Mouse (Mus musculus) kidney, adult 2 months (tissue): ENCODE data around the gene Hmbs. TPM values are rescaled to one million over a fixed set of nuclear protein-coding genes. Genes with fewer than 3 reads are reported as not detected.
"Not testable (repeated sequence)": the region's sequence is repeated elsewhere in the genome, so short reads cannot be mapped to it uniquely, and the experiment has no call there.

Source experiments
- DNase-seq: peaks from one replicate; pipeline ENCODE4 v3.0.0; 2021
- H3K27ac ChIP-seq: fragments of 200-500 bp; 2 replicates; pipeline ENCODE4 v1.5.1; 2012; ENCODE audit warnings: low read depth, low read length, control low read depth, inconsistent platforms; ENCODE audit not compliant: insufficient read depth
- H3K27me3 ChIP-seq: fragments of 200-500 bp; replicated peaks from 2 replicates; pipeline ENCODE4 v1.6.1; 2012; ENCODE audit warnings: mild to moderate bottlenecking, moderate library complexity, low read length, inconsistent platforms; ENCODE audit not compliant: control insufficient read depth, insufficient read depth
- H3K36me3 ChIP-seq: fragments of 200-500 bp; 2 replicates; pipeline ENCODE4 v1.6.1; 2012; ENCODE audit warnings: mild to moderate bottlenecking, moderate library complexity, low read length, inconsistent platforms; ENCODE audit not compliant: control insufficient read depth, insufficient read depth
- H3K4me1 ChIP-seq: fragments of 200-500 bp; 2 replicates; pipeline ENCODE4 v1.6.1; 2011; ENCODE audit warnings: low read length; ENCODE audit not compliant: control insufficient read depth, insufficient read depth
- H3K4me3 ChIP-seq: fragments of 200-500 bp; 2 replicates; pipeline ENCODE4 v1.5.1; 2011; ENCODE audit warnings: mild to moderate bottlenecking, low read depth, low read length, control low read depth; ENCODE audit not compliant: insufficient read depth
- CTCF ChIP-seq: fragments of 200-500 bp; conservative IDR thresholded peaks from 2 replicates; pipeline ENCODE4 v1.5.1; 2011; ENCODE audit warnings: low read depth, mild to moderate bottlenecking, control low read depth, low read length, moderate library complexity, mixed read lengths; ENCODE audit not compliant: insufficient read depth, insufficient read length
- POLR2A ChIP-seq: fragments of 200-500 bp; IDR thresholded peaks from one replicate; pipeline ENCODE4 v1.6.1; 2011; ENCODE audit warnings: low read depth, low read length, control low read depth
- WGBS: fragments of 180-500 bp; shearing (Covaris S2); methylation state at CpG from one replicate; pipeline ENCODE4 v1.1.7; 2018; 5-methylcytosine and 5-hydroxymethylcytosine counted together
- polyA plus RNA-seq: library from polyadenylated mRNA; depleted of rRNA; stranded (reverse); fragments of >200 nt; gene quantifications from 2 replicates; pipeline ENCODE4 v1.2.3, GENCODE M21; 2012

The Hmbs gene
- polyA plus RNA-seq, 1 experiment, result 49.3 TPM

DNA sequence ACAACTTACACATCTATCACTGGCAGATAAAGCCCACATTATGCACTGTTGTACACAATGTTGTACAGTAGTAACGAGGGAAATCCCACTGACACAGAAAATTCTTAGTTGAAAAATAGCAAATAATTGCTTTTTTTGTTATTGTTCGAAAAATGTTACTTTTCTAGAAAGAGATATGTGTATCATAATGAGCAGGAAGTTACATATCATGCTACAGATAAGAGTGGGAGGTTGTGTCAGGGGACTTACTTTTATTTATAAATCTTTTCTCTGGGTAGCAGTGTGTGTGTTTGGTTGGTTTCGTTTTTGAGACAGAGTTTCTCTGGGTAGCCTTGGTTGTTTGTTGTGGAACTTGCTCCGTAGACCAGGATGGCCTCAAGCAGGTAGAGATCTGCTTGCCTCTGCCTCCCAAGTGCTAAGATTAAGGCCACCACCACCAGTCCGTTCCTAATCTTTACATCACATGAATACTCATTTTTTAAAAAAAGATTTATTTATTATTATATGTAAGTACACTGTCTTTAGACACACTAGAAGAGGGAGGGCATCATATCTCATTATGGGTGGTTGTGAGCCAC, 34.2 kb upstream of the Hmbs start:
- H3K36me3 ChIP-seq, result no peaks in the 10 kb centered on the region
- peaks cover 14% of the 10 kb centered on the region; the same call in 1 of the 2 replicates for H3K4me1 ChIP-seq
- H3K27me3 ChIP-seq, result no peaks in the 10 kb centered on the region
- no peak overlapping the region for H3K27ac ChIP-seq
- no peak for DNase-seq
- no peak for TF ChIP-seq POLR2A
- no peak for TF ChIP-seq CTCF
- WGBS, result 81% methylated on average over 5 of the region's 5 CpGs
- peak overlapping the region; percentile 85; the same call in 1 of the 2 replicates for H3K4me3 ChIP-seq

DNA sequence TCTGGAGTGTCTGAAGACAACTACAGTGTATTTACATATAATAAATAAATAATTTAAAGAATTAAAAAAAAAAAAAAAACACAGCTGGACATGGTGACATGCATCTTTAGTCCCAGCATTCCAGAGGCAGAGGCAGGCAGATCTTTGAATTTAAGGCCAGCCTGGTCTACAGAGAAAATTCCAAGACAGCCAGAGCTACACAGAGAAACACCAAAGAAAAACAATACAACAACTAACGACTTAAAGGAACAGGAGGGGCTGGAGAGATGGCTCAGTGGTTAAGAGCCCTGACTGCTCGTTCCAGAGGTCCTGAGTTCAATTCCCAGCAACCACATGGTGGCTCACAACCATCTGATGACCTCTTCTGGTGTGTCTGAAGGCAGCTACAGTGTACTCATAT, 33.3 kb upstream of the Hmbs start:
- WGBS, result 84% methylated on average over 2 of the region's 2 CpGs
- H3K27me3 ChIP-seq, result not testable (repeated sequence)

DNA sequence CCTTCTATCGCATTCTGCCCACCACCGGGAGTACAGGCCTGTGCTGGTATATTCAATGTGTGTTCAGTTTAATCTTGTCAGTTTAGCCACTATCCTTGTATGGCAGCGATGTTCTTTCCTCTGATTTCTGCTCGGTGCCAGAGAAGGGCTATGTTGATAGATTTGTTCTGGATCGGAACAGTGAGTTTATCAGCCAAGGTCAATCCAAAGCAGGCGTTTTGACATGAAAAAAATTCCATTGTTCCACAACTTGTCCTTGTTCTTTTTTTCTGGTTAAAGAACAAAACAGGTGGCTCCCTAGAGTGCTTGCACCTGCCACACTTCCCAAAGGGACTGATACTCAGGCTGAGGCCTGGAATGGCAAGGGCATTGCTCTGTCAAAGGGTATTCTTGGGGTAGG, 32.1 kb upstream of the Hmbs start:
- 87% methylated on average over 6 of the region's 6 CpGs for WGBS
- H3K27me3 ChIP-seq, result no peaks in the 10 kb centered on the region
- DNase-seq, result no peak
- no peaks in the 10 kb centered on the region for H3K36me3 ChIP-seq
- TF ChIP-seq CTCF (no peak), POLR2A (no peak)
- no peak overlapping the region; the same call in 1 of the 2 replicates for H3K27ac ChIP-seq
- H3K4me3 ChIP-seq, result no peak overlapping the region
- H3K4me1 ChIP-seq, result peaks cover 14% of the 10 kb centered on the region; the same call in 1 of the 2 replicates

More for the DNA sequence above, 33.3 kb upstream of the Hmbs start:
- peaks cover 14% of the 10 kb centered on the region; the same call in 1 of the 2 replicates for H3K4me1 ChIP-seq
- not testable (repeated sequence) for H3K4me3 ChIP-seq, H3K27ac ChIP-seq, DNase-seq, H3K36me3 ChIP-seq

- peak overlapping the region; percentile 34 for H3K27ac ChIP-seq
- no peak overlapping the region for H3K4me3 ChIP-seq
- DNase-seq, result no peak
- TF ChIP-seq CTCF, result no peak
- no peak for TF ChIP-seq POLR2A
- H3K4me1 ChIP-seq, result peaks cover 6% of the 10 kb centered on the region; the same call in 1 of the 2 replicates
- H3K27me3 ChIP-seq, result no peaks in the 10 kb centered on the region
- no peaks in the 10 kb centered on the region for H3K36me3 ChIP-seq
Measured at GRCm38 (mm10) chr9:44373386-44373785, 29.4 kb upstream of the Hmbs start.

- H3K27ac ChIP-seq, result no peak overlapping the region
- H3K27me3 ChIP-seq, result no peaks in the 10 kb centered on the region
- no peaks in the 10 kb centered on the region for H3K36me3 ChIP-seq
- 63% methylated on average over 3 of the region's 3 CpGs for WGBS
- no peak overlapping the region for H3K4me3 ChIP-seq
- peak; percentile 51 for DNase-seq
- H3K4me1 ChIP-seq, result peaks cover 2% of the 10 kb centered on the region; the same call in 1 of the 2 replicates
- TF ChIP-seq CTCF (peak; percentile 69), POLR2A (no peak)
Measured at GRCm38 (mm10) chr9:44364480-44364879, 20.5 kb upstream of the Hmbs start.

- Histone ChIP-seq H3K4me3 (peak overlapping the region; percentile 83; the same call in 1 of the 2 replicates), H3K27ac (peak overlapping the region; percentile 62; the same call in 1 of the 2 replicates)
- H3K4me1 ChIP-seq, H3K27me3 ChIP-seq, H3K36me3 ChIP-seq, DNase-seq: not testable (repeated sequence)
- 38% methylated on average over 4 of the region's 4 CpGs for WGBS
Measured at GRCm38 (mm10) chr9:44361931-44362330, 17.9 kb upstream of the Hmbs start.

GRCm38 (mm10) chr9:44361190-44361917, 17.3 kb upstream of the Hmbs start, which contains the start of gene Vps11:
Gene Vps11, minus strand, starts transcription at chr9:44361670.
- Histone ChIP-seq H3K4me1 (peaks cover 2% of the 10 kb centered on the region; the same call in 1 of the 2 replicates), H3K27me3 (no peaks in the 10 kb centered on the region), H3K4me3 (peak within 1 kb of the TSS; percentile 83), H3K27ac (peak within 1 kb of the TSS; percentile 62; the same call in 1 of the 2 replicates), H3K36me3 (peaks cover 1% of the 10 kb centered on the region; the same call in 1 of the 2 replicates)
- WGBS, result under 1% methylated on average over 44 of the region's 44 CpGs
- DNase-seq, result peak; percentile 97
- TF ChIP-seq POLR2A, result peak; percentile 64
- TF ChIP-seq CTCF, result 0 out of 2 replicates have a peak, but pooled peaks have one; percentile 21
